Mouse (Mus musculus) hindbrain, embryonic 10.5 days (tissue): ENCODE data around the gene Btg1. TPM values are rescaled to one million over a fixed set of nuclear protein-coding genes. Genes with fewer than 3 reads are reported as not detected.

Experiments used
- DNase-seq: peaks from one replicate; pipeline ENCODE4 v3.0.0-alpha.2; 2017; ENCODE audit warnings: low spot score
- H3K27ac ChIP-seq: fragments of 300-500 bp; sonication (generic); 2 replicates; pipeline ENCODE4 v1.5.1; 2016; ENCODE audit warnings: mild to moderate bottlenecking, moderate library complexity
- H3K27me3 ChIP-seq: fragments of 300-500 bp; sonication (generic); 2 replicates; pipeline ENCODE4 v1.6.1; 2016; ENCODE audit warnings: mild to moderate bottlenecking; ENCODE audit not compliant: poor library complexity, insufficient read depth, severe bottlenecking
- H3K36me3 ChIP-seq: fragments of 300-500 bp; sonication (generic); 2 replicates; pipeline ENCODE4 v1.6.1; 2016; ENCODE audit warnings: mild to moderate bottlenecking, moderate library complexity
- H3K4me1 ChIP-seq: fragments of 300-500 bp; sonication (generic); replicated peaks from 2 replicates; pipeline ENCODE4 v1.6.1; 2016; ENCODE audit warnings: mild to moderate bottlenecking
- H3K4me3 ChIP-seq: fragments of 300-500 bp; sonication (generic); 2 replicates; pipeline ENCODE4 v1.5.1; 2016; ENCODE audit warnings: mild to moderate bottlenecking, moderate library complexity
- H3K9me3 ChIP-seq: fragments of 300-500 bp; sonication (generic); 2 replicates; pipeline ENCODE4 v1.6.1; 2016; ENCODE audit warnings: mild to moderate bottlenecking, moderate library complexity
- WGBS: fragments of 180-500 bp; shearing (Covaris S2); methylation state at CpG from one replicate; pipeline ENCODE4 v1.1.7; 2016; 5-methylcytosine and 5-hydroxymethylcytosine counted together
- polyA plus RNA-seq: library from polyadenylated mRNA; unstranded; fragments of >200 nt; fragmentation: Nextera tagmentation; extraction: Ambion mirVana; gene quantifications from 2 replicates; pipeline ENCODE4 v1.2.1, GENCODE M21; 2016

Btg1 gene
- polyA plus RNA-seq, 1 experiment from 2014 or later: 43.8 TPM

DNA sequence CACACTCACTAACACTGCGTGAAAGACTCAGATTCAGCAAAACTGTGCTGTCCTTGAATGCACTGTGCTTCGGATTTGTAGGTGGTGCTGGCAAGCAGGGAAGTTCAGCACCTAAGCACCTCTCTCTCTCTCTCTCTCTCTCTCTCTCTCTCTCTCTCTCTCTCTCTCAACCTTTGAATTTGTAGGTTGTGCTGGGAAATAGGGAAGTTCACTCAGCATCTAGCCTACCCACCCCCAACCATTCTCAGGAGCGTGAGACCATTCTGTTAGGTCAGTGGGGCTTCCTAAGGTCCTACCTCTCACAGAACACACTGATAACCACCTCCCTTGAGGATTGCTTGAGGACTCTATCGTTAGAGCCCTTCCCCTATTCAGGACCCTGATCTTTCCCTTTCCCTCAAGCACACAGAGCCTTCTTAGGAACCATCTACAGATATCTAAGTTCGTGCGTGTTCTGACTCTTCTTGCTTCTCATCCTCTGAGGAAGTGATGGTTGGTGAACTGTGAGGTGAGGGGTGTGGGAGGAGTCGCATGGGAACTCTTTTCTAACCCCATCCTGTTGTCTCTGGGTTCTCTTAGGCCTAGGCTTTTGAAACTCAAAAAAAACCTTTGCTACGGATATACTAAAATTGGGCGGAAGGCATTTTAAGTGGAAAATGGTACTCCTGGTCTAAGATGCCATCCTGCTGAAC, 47.1 kb downstream of the Btg1 start:
- Histone ChIP-seq H3K9me3 (no peaks in the 10 kb centered on the region), H3K27me3 (no peaks in the 10 kb centered on the region), H3K36me3 (no peaks in the 10 kb centered on the region), H3K4me3 (no peak overlapping the region), H3K27ac (no peak overlapping the region), H3K4me1 (peaks cover 5% of the 10 kb centered on the region)
- WGBS: 90% methylated on average over 9 of the region's 9 CpGs
- no peak for DNase-seq
